Mouse (Mus musculus) limb, embryonic 13.5 days (tissue): ENCODE measurements at regions not wholly inside any gene's neighbourhood (a gene's known extent, or its start where the extent isn't known, plus 50 kb on each side); places are given as distances from the start of the nearest gene placed in this dataset.

ENCODE experiments used
- ATAC-seq: fragments of 200-750 bp; cut with Nextera tagmentation; 2 replicates; pipeline ENCODE4 v1.8.0; 2017; ENCODE audit warnings: low read depth, moderate number of reproducible peaks, moderate TSS enrichment; ENCODE audit not compliant: low FRiP score
- H3K27ac ChIP-seq: fragments of 300-500 bp; sonication (generic); 2 replicates; pipeline ENCODE4 v1.5.1; 2015; ENCODE audit warnings: inconsistent platforms, mild to moderate bottlenecking, moderate library complexity
- H3K27me3 ChIP-seq: fragments of 300-500 bp; sonication (generic); 2 replicates; pipeline ENCODE4 v1.6.1; 2015; ENCODE audit warnings: mild to moderate bottlenecking, inconsistent platforms
- H3K36me3 ChIP-seq: fragments of 300-500 bp; sonication (generic); 2 replicates; pipeline ENCODE4 v1.6.1; 2015; ENCODE audit warnings: inconsistent platforms, mild to moderate bottlenecking, moderate library complexity
- H3K4me1 ChIP-seq: fragments of 300-500 bp; sonication (generic); 2 replicates; pipeline ENCODE4 v1.6.1; 2015; ENCODE audit warnings: inconsistent platforms
- H3K4me2 ChIP-seq: fragments of 300-500 bp; sonication (generic); replicated peaks from 2 replicates; pipeline ENCODE4 v1.6.1; 2015; ENCODE audit warnings: inconsistent platforms, mild to moderate bottlenecking, moderate library complexity
- H3K4me3 ChIP-seq: fragments of 300-500 bp; sonication (generic); 2 replicates; pipeline ENCODE4 v1.5.1; 2015; ENCODE audit warnings: moderate library complexity, mild to moderate bottlenecking, inconsistent platforms
- H3K9ac ChIP-seq: fragments of 300-500 bp; sonication (generic); 2 replicates; pipeline ENCODE4 v1.6.1; 2015; ENCODE audit warnings: mild to moderate bottlenecking, inconsistent platforms
- H3K9me3 ChIP-seq: fragments of 300-500 bp; sonication (generic); 2 replicates; pipeline ENCODE4 v1.6.1; 2016; ENCODE audit warnings: inconsistent platforms
- WGBS: fragments of 180-500 bp; shearing (Covaris S2); methylation state at CpG from one replicate; pipeline ENCODE4 v1.1.7; 2015; 5-methylcytosine and 5-hydroxymethylcytosine counted together

DNA sequence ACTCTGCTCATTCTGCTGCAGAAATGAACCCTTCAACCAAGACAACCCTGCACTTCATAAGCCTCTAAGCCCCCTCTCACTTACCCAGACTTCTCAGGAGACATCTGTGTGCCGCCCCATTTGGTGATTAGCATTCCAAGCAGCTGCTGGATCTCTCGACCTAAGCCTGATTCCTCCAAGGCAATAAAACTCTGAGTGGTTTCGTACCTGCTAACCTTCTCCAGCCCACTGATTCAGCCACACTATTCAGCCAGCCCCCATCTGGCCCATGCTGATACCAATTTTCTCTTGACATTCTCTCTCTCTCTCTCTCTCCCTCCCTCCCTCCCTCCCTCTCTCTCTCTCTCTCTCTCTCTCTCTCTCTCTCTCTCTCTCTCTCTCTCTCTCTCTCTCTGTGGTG lies 88.2 kb downstream of the Zmat3 start:
- no peak overlapping the region for H3K4me3 ChIP-seq
- no peaks in the 10 kb centered on the region for H3K4me1 ChIP-seq
- 3% methylated on average over 3 of the region's 3 CpGs for WGBS
- H3K4me2 ChIP-seq, result no peak overlapping the region
- no peaks in the 10 kb centered on the region for H3K36me3 ChIP-seq
- H3K27me3 ChIP-seq, result no peaks in the 10 kb centered on the region
- no peak overlapping the region for H3K27ac ChIP-seq
- H3K9me3 ChIP-seq, result no peaks in the 10 kb centered on the region
- H3K9ac ChIP-seq, result no peak overlapping the region
- peak; percentile 15; the same call in 1 of the 2 replicates for ATAC-seq

GRCm38 (mm10) chr3:32265619-32266222 lies 100.1 kb downstream of the Zmat3 start:
- H3K9me3 ChIP-seq, result no peaks in the 10 kb centered on the region
- no peak for ATAC-seq
- WGBS, result 17% methylated on average over 5 of the region's 5 CpGs
- H3K4me2 ChIP-seq, result no peak overlapping the region
- peaks cover 3% of the 10 kb centered on the region; the same call in 1 of the 2 replicates for H3K4me1 ChIP-seq
- H3K9ac ChIP-seq, result no peak overlapping the region
- H3K27ac ChIP-seq, result no peak overlapping the region
- no peak overlapping the region for H3K4me3 ChIP-seq
- H3K36me3 ChIP-seq, result no peaks in the 10 kb centered on the region
- H3K27me3 ChIP-seq, result no peaks in the 10 kb centered on the region
